Mouse (Mus musculus) layer of hippocampus, adult 9-11 months (tissue): Measurements from ENCODE around the gene Thbs2.
"Not testable (repeated sequence)": the region's sequence is repeated elsewhere in the genome, so short reads cannot be mapped to it uniquely, and the experiment has no call there.

ENCODE experiments used
- DNase-seq: peaks from one replicate; pipeline ENCODE4 v3.0.0; 2022

The Thbs2 gene

DNA sequence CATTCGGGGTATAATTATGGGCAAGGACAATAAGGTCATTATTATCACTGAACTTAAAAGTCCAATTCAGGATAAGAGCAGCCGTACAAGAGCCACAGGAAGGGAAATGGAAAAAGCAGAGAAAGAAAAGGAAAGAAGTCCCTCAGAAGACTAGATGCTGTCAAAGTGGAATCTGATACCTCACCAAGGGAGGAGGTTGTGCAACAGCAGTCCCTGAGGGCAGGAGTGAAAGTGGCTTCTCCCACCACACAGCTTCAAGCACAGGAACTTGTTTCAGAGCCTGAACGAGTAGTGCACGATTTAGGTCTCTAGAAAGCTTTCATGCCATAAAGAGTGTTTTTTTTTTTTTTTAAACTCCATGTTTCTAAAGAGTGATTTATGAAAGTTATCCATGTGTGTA lies 65.1 kb downstream of the Thbs2 start:
- DNase-seq, result no peak

DNA sequence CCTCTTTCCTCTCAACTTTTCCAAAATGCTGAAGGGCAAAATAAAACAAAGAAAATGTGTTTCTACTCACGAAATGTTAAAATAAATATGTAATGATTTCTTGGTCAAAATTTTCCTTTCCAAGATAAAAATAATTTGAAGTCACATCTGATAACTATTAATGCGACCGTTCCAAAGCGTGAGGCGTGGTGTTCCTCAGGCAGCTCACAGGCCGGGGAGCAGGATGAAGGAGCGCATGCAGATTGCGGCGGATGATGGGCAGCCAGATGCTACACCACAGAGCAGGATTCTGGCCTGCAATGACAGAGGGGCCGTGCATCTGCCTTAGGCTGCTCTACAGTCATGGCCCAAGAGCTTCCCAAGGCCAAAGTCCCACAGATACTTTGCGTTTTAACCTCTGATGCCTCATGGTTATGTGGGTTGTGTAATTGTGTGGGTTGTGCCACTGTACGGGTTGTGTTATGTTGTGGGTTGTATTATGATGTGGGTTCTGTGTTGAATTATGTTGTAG lies 66.2 kb downstream of the Thbs2 start:
- no peak for DNase-seq

DNA sequence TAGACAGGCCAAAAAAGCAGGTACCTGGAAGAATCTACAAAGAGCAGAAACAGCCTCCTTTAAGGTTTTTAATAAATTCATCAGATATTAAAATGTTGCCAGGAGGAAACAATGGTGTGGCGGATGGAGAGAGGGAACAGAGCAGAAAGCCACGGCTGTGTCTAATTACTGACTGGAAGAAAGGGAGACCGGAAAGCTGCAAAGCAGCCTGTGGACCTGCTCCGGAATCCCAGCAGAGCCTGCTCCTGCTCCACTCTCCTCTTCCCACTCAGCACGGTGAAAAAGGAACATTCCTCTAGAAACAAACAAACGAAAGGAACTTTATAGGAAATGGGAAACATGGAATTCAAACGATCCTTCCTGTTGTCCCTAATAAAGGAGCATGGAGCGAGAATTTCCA lies 69.6 kb downstream of the Thbs2 start:
- DNase-seq, result no peak

DNA sequence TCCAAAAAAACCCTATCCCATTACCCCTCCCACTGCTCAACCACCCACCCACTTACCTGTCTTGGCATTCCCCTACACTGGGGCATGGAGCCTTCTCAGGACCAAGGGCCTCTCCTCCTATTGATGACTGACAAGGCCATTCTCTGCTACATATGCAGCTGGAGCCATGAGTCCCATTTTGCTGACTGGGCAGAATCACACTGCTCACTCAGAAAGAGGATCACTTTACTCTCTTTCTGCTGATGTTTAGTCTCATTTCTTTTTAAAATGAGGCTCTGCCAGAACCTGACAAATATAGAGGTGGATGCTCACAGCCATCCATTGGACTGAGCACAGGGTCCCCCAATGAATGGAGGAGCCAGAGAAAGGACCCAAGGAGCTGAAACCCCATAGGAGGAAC lies 73.0 kb downstream of the Thbs2 start:
- not testable (repeated sequence) for DNase-seq

DNA sequence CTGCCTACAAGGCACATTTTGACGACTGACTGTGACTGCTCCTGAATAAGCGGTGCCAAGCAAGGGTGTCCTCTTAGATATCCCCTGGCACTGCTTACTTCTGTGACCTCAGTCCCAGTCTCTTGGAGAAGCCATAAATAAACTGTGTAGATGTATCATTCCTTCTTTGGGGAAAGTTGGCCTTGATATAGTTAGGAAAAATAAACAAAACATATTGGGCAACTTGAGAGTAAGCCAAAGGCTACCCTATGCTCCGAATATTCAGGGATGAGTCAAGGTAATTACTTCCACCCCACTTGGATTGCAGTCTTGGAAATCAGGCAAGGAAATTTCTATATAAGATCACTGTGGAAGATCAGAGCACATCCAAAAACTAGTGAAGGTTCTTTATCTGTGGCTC lies 74.0 kb downstream of the Thbs2 start:
- DNase-seq, result no peak

DNA sequence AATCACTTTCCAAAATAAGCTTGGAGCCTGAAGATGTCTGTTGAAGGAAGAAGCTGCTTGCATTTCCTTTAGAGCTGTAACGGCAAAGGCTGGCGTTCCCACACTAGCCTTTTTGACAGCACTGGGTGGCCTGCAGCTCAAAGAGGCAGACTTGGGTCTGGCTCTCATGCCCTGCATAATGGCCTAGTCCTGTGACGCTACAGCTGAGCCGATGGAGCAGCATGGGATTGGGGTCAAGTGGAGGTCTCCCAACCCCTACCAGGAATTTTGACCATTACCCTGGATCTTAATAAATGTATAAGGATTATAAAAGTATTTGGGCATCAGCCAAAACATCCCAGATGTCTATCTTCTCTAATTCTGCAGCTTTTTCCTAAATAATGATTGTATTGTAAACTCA lies 75.0 kb downstream of the Thbs2 start:
- no peak for DNase-seq
